In genomic region chr16:74410125-74410524, GRCm38 (mm10) we compare ENCODE assay signal across 9 mouse cellular contexts. TPM values are rescaled to one million over a fixed set of nuclear protein-coding genes. Genes with fewer than 3 reads are reported as not detected.
DNase-seq lines count a peak whose midpoint lies in the region; ATAC-seq and TF ChIP-seq lines count a peak whose summit lies in the region.
"Had no signal": no experiment of that assay in that cellular context is flagged by ENCODE, and none has a peak within 500 bp of the region (broad histone marks: within the 10 kb centered on the region; RNA-seq: fewer than 3 reads in every experiment).

No protein-coding gene starts in this region.

- WGBS in heart, embryonic 14.5 days: 28% methylated on average over 6 of the region's 6 CpGs
- 12% methylated on average over 6 of the region's 6 CpGs for WGBS in embryonic facial prominence, embryonic 15.5 days
- WGBS in kidney, embryonic 14.5 days: 6% methylated on average over 6 of the region's 6 CpGs
- 9% methylated on average over 6 of the region's 6 CpGs for WGBS in stomach, postnatal 0 days

- no peak for TF ChIP-seq CTCF in stomach, postnatal 0 days (IDR thresholded peaks at IDR 0.05; ENCODE audit: low read depth)

- peaks cover 6% of the 10 kb centered on the region for H3K27me3 ChIP-seq in heart, embryonic 14.5 days (ENCODE audit: control insufficient read depth, insufficient read depth, low read length)
- H3K27me3 ChIP-seq in embryonic facial prominence, embryonic 15.5 days: no peaks in the 10 kb centered on the region
- no peaks in the 10 kb centered on the region for H3K27me3 ChIP-seq in kidney, embryonic 14.5 days (ENCODE audit: control insufficient read depth, insufficient read depth, low read length)
- no peaks in the 10 kb centered on the region for H3K27me3 ChIP-seq in stomach, postnatal 0 days (ENCODE audit: control insufficient read depth, insufficient read depth, low read length)

- H3K4me3 ChIP-seq in heart, embryonic 14.5 days (ENCODE audit: control insufficient read depth in 1 of 2, insufficient read depth in 1 of 2, low read depth in 1 of 2, low read length in 2 of 2): peak overlapping the region; percentile 32 to 61
- peak overlapping the region; percentile 75 for H3K4me3 ChIP-seq in embryonic facial prominence, embryonic 15.5 days (replicated peaks)
- peak overlapping the region; percentile 56 for H3K4me3 ChIP-seq in kidney, embryonic 14.5 days (ENCODE audit: low read length)
- peak overlapping the region; percentile 56 for H3K4me3 ChIP-seq in stomach, postnatal 0 days (ENCODE audit: low read depth, low read length)

- no peak for ATAC-seq in heart, embryonic 14.5 days (ENCODE audit: insufficient number of reproducible peaks, insufficient read depth, low FRiP score, low read depth)
- ATAC-seq in embryonic facial prominence, embryonic 15.5 days (ENCODE audit: insufficient number of reproducible peaks, low FRiP score, low TSS enrichment, low read depth): no peak
- ATAC-seq in kidney, embryonic 14.5 days (ENCODE audit: low FRiP score, low TSS enrichment): no peak
- ATAC-seq in stomach, postnatal 0 days (ENCODE audit: low FRiP score, low TSS enrichment): no peak
- ATAC-seq in activated CD4-positive, CD25-positive, alpha-beta regulatory T cell, adult 4 months: no peak

- H3K27ac ChIP-seq in heart, embryonic 14.5 days (replicated peaks in 1 of 2; ENCODE audit: control insufficient read depth in 1 of 2, insufficient read depth in 1 of 2, low read depth in 2 of 2, low read length in 2 of 2): no peak overlapping the region
- H3K27ac ChIP-seq in embryonic facial prominence, embryonic 15.5 days (replicated peaks): 0 out of 2 replicates have a peak overlapping the region, but pooled peaks have one; percentile 92
- peak overlapping the region; percentile 91; the same call in 1 of the 2 replicates for H3K27ac ChIP-seq in kidney, embryonic 14.5 days (ENCODE audit: low read depth, low read length)
- H3K27ac ChIP-seq in stomach, postnatal 0 days (replicated peaks): no peak overlapping the region

- intact Hi-C loops in gastrocnemius, postnatal 36 days (cut with DNase I): no loop called here

- no peaks in the 10 kb centered on the region for H3K36me3 ChIP-seq in heart, embryonic 14.5 days (ENCODE audit: control insufficient read depth, insufficient read depth, low read length)
- H3K36me3 ChIP-seq in embryonic facial prominence, embryonic 15.5 days: no peaks in the 10 kb centered on the region
- H3K36me3 ChIP-seq in kidney, embryonic 14.5 days (ENCODE audit: control insufficient read depth, insufficient read depth, low read length): no peaks in the 10 kb centered on the region
- no peaks in the 10 kb centered on the region for H3K36me3 ChIP-seq in stomach, postnatal 0 days (ENCODE audit: control insufficient read depth, insufficient read depth, low read length)

- no peak for TF ChIP-seq EP300 in stomach, postnatal 0 days (optimal IDR thresholded peaks at IDR 0.05)

- no peak overlapping the region for H3K9ac ChIP-seq in heart, embryonic 14.5 days (ENCODE audit: low read length)
- peak overlapping the region; percentile 53 for H3K9ac ChIP-seq in embryonic facial prominence, embryonic 15.5 days
- H3K9ac ChIP-seq in kidney, embryonic 14.5 days (ENCODE audit: low read depth, low read length): peak overlapping the region; percentile 68
- H3K9ac ChIP-seq in stomach, postnatal 0 days (ENCODE audit: low read length): peak overlapping the region; percentile 23; the same call in 1 of the 2 replicates

- H3K4me2 ChIP-seq in heart, embryonic 14.5 days (ENCODE audit: low read length): peak overlapping the region; percentile 99
- H3K4me2 ChIP-seq in embryonic facial prominence, embryonic 15.5 days (replicated peaks): peak overlapping the region; percentile 65
- peak overlapping the region; percentile 70 for H3K4me2 ChIP-seq in kidney, embryonic 14.5 days (replicated peaks; ENCODE audit: low read depth, low read length)
- H3K4me2 ChIP-seq in stomach, postnatal 0 days (replicated peaks; ENCODE audit: low read depth): peak overlapping the region; percentile 79

- peaks cover 3 to 7% of the 10 kb centered on the region in 2 experiments; a peak in 3 of 4 replicates for H3K4me1 ChIP-seq in heart, embryonic 14.5 days (ENCODE audit: control insufficient read depth in 2 of 2, insufficient read depth in 2 of 2, low read length in 2 of 2)
- no peaks in the 10 kb centered on the region for H3K4me1 ChIP-seq in embryonic facial prominence, embryonic 15.5 days
- H3K4me1 ChIP-seq in kidney, embryonic 14.5 days (ENCODE audit: control insufficient read depth, insufficient read depth, low read length): no peaks in the 10 kb centered on the region
- H3K4me1 ChIP-seq in stomach, postnatal 0 days (replicated peaks; ENCODE audit: control insufficient read depth, insufficient read depth): no peaks in the 10 kb centered on the region

- no peaks in the 10 kb centered on the region for H3K9me3 ChIP-seq in heart, embryonic 14.5 days (ENCODE audit: control insufficient read depth, low read length)
- no peaks in the 10 kb centered on the region for H3K9me3 ChIP-seq in embryonic facial prominence, embryonic 15.5 days (replicated peaks)
- H3K9me3 ChIP-seq in kidney, embryonic 14.5 days (ENCODE audit: control insufficient read depth, low read length): no peaks in the 10 kb centered on the region
- no peaks in the 10 kb centered on the region for H3K9me3 ChIP-seq in stomach, postnatal 0 days (ENCODE audit: control insufficient read depth, low read length)

- no peak for DNase-seq in heart, adult 9 months (ENCODE audit: low spot score in 2 of 2)
- DNase-seq in lung, postnatal 36 days: peak; percentile 8
- no peak for DNase-seq in stomach, postnatal 0 days (ENCODE audit: low spot score)
- no peak for DNase-seq in gastrocnemius, postnatal 36 days

RNA-seq across cellular contexts. Expression of gene Robo2, which starts 1.5 kb away (rescaled TPM):
- polyA plus RNA-seq in heart, embryonic 14.5 days (2014; fragmentation: Nextera tagmentation; extraction: Ambion mirVana): 8.1 and 8.3 TPM in 2 replicates
- 85.0 and 88.6 TPM in 2 replicates for polyA plus RNA-seq in embryonic facial prominence, embryonic 15.5 days (2015; fragmentation: Nextera tagmentation; extraction: Ambion mirVana)
- 85.6 and 140 TPM in 2 replicates for polyA plus RNA-seq in kidney, embryonic 14.5 days (2014; fragmentation: Nextera tagmentation; extraction: Ambion mirVana)
- polyA plus RNA-seq in stomach, postnatal 0 days (2015; fragmentation: Nextera tagmentation; extraction: Ambion mirVana): 7.1 and 7.3 TPM in 2 replicates
- polyA plus RNA-seq in activated CD4-positive, CD25-positive, alpha-beta regulatory T cell, adult 4 months (2017; shearing (Covaris generic)): under 1 TPM; 0.15 to 0.86 TPM
- under 1 TPM; 0.35 to 0.43 TPM for total RNA-seq in gastrocnemius, postnatal 36 days (2021)
- total RNA-seq: common myeloid progenitor, adult 5-6 weeks had no signal

Comparison
In these comparisons a context has a peak if more than half of its experiments do, and no peak if none do; other contexts are left out.
1. H3K27ac ChIP-seq: peak in embryonic facial prominence, embryonic 15.5 days (single experiment) and kidney, embryonic 14.5 days (single experiment); none in heart, embryonic 14.5 days (0 of 2) and stomach, postnatal 0 days (single experiment).
2. Peak in every context shown above with its lines, with median percentiles within 50 percentile points of each other: H3K4me2 ChIP-seq and H3K4me3 ChIP-seq.